Mouse (Mus musculus) lung, postnatal 0 days (tissue): ENCODE results near the gene Tmem266. TPM values are rescaled to one million over a fixed set of nuclear protein-coding genes. Genes with fewer than 3 reads are reported as not detected.

Source experiments
- ATAC-seq: fragments of 200-750 bp; cut with Nextera tagmentation; 2 replicates; pipeline ENCODE4 v1.8.0; 2017; ENCODE audit warnings: moderate library complexity
- DNase-seq: peaks from one replicate; pipeline ENCODE4 v3.0.0-alpha.2; 2016; ENCODE audit warnings: low spot score
- H3K27ac ChIP-seq: fragments of 300-500 bp; sonication (generic); 2 replicates; pipeline ENCODE4 v1.5.1; 2014; ENCODE audit warnings: antibody characterized with exemption, mild to moderate bottlenecking, low read length, mixed read lengths
- H3K27me3 ChIP-seq: fragments of 300-500 bp; sonication (generic); replicated peaks from 2 replicates; pipeline ENCODE4 v1.6.1; 2014; ENCODE audit warnings: low read length, mixed read lengths; ENCODE audit not compliant: insufficient read depth
- H3K36me3 ChIP-seq: fragments of 300-500 bp; sonication (generic); 2 replicates; pipeline ENCODE4 v1.6.1; 2014; ENCODE audit warnings: low read length, mixed read lengths; ENCODE audit not compliant: insufficient read depth
- H3K4me1 ChIP-seq: fragments of 300-500 bp; sonication (generic); 2 replicates; pipeline ENCODE4 v1.6.1; 2014; ENCODE audit warnings: antibody characterized with exemption, low read depth, low read length, mixed read lengths; ENCODE audit not compliant: insufficient read depth
- H3K4me2 ChIP-seq: fragments of 300-500 bp; sonication (generic); replicated peaks from 2 replicates; pipeline ENCODE4 v1.6.1; 2014; ENCODE audit warnings: low read depth, mild to moderate bottlenecking, low read length, moderate library complexity, mixed read lengths
- H3K4me3 ChIP-seq: fragments of 300-500 bp; sonication (generic); 2 replicates; pipeline ENCODE4 v1.5.1; 2014; ENCODE audit warnings: low read depth, low read length
- H3K9ac ChIP-seq: fragments of 300-500 bp; sonication (generic); replicated peaks from 2 replicates; pipeline ENCODE4 v1.6.1; 2014; ENCODE audit warnings: low read depth, mild to moderate bottlenecking
- H3K9me3 ChIP-seq: fragments of 300-500 bp; sonication (generic); 2 replicates; pipeline ENCODE4 v1.6.1; 2016; ENCODE audit warnings: low read length, mixed read lengths
- CTCF ChIP-seq: IDR thresholded peaks from 2 replicates; pipeline ENCODE4 v1.5.1; 2016; ENCODE audit warnings: antibody characterized with exemption, mild to moderate bottlenecking
- EP300 ChIP-seq: IDR thresholded peaks from 2 replicates; pipeline ENCODE4 v1.6.1; 2016; ENCODE audit warnings: antibody characterized with exemption, mild to moderate bottlenecking, control low read depth
- WGBS: fragments of 180-500 bp; shearing (Covaris S2); extraction: QIAGEN DNeasy Blood & Tissue Kit; methylation state at CpG from one replicate; pipeline ENCODE4 v1.1.7; 2014; 5-methylcytosine and 5-hydroxymethylcytosine counted together
- polyA plus RNA-seq: library from polyadenylated mRNA; unstranded; fragments of >200 nt; fragmentation: Nextera tagmentation; extraction: Ambion mirVana; gene quantifications from 2 replicates; pipeline ENCODE4 v1.2.1, GENCODE M21; 2015

Tmem266 gene
- polyA plus RNA-seq, 1 experiment from 2014 or later: 0.07 TPM

GRCm38 (mm10) chr9:55433875-55434274 is 107.2 kb downstream of the Tmem266 start:
- H3K9me3 ChIP-seq: no peaks in the 10 kb centered on the region
- no peak overlapping the region for H3K9ac ChIP-seq
- H3K36me3 ChIP-seq: no peaks in the 10 kb centered on the region
- no peak overlapping the region for H3K4me2 ChIP-seq
- TF ChIP-seq CTCF (no peak), EP300 (no peak)
- H3K4me1 ChIP-seq: no peaks in the 10 kb centered on the region
- DNase-seq: no peak
- no peak overlapping the region for H3K4me3 ChIP-seq
- H3K27ac ChIP-seq: no peak overlapping the region
- no peak for ATAC-seq
- no peaks in the 10 kb centered on the region for H3K27me3 ChIP-seq
- WGBS: 83% methylated on average over 5 of the region's 5 CpGs

- Histone ChIP-seq H3K36me3 (no peaks in the 10 kb centered on the region), H3K4me3 (no peak overlapping the region), H3K9me3 (no peaks in the 10 kb centered on the region), H3K27me3 (no peaks in the 10 kb centered on the region), H3K4me1 (no peaks in the 10 kb centered on the region), H3K27ac (no peak overlapping the region), H3K9ac (no peak overlapping the region), H3K4me2 (no peak overlapping the region)
- WGBS: 42% methylated on average over 3 of the region's 3 CpGs
- ATAC-seq (no peak), DNase-seq (no peak)
- no peak for TF ChIP-seq EP300
- no peak for TF ChIP-seq CTCF
Observed at GRCm38 (mm10) chr9:55438433-55438832, 111.7 kb downstream of the Tmem266 start.

GRCm38 (mm10) chr9:55439206-55439780 is 112.6 kb downstream of the Tmem266 start:
- no peaks in the 10 kb centered on the region for H3K9me3 ChIP-seq

GRCm38 (mm10) chr9:55447509-55447908 is 120.8 kb downstream of the Tmem266 start:
- H3K4me1 ChIP-seq: no peaks in the 10 kb centered on the region
- H3K4me2 ChIP-seq: no peak overlapping the region
- ATAC-seq (no peak), DNase-seq (no peak)
- H3K9me3 ChIP-seq: no peaks in the 10 kb centered on the region
- no peaks in the 10 kb centered on the region for H3K36me3 ChIP-seq
- H3K9ac ChIP-seq: no peak overlapping the region
- H3K27me3 ChIP-seq: no peaks in the 10 kb centered on the region
- no peak overlapping the region for H3K27ac ChIP-seq
- 74% methylated on average over 4 of the region's 4 CpGs for WGBS
- TF ChIP-seq CTCF: no peak
- TF ChIP-seq EP300: no peak
- H3K4me3 ChIP-seq: no peak overlapping the region

More at GRCm38 (mm10) chr9:55439206-55439780, 112.6 kb downstream of the Tmem266 start:
- no peaks in the 10 kb centered on the region for H3K27me3 ChIP-seq
- H3K4me2 ChIP-seq: no peak overlapping the region
- H3K4me1 ChIP-seq: no peaks in the 10 kb centered on the region
- no peaks in the 10 kb centered on the region for H3K36me3 ChIP-seq
- H3K9ac ChIP-seq: no peak overlapping the region
- WGBS: 88% methylated on average over 5 of the region's 5 CpGs
- no peak overlapping the region for H3K27ac ChIP-seq
- ATAC-seq (no peak), DNase-seq (no peak)
- H3K4me3 ChIP-seq: no peak overlapping the region
- TF ChIP-seq CTCF (no peak), EP300 (no peak)

- no peak for DNase-seq
- no peak for TF ChIP-seq CTCF
- no peak for TF ChIP-seq EP300
Observed at GRCm38 (mm10) chr9:55449108-55449507, 122.4 kb downstream of the Tmem266 start.

GRCm38 (mm10) chr9:55450035-55450434 is 123.3 kb downstream of the Tmem266 start:
- H3K4me1 ChIP-seq: no peaks in the 10 kb centered on the region
- H3K27ac ChIP-seq: no peak overlapping the region
- H3K4me2 ChIP-seq: no peak overlapping the region
- TF ChIP-seq EP300 (no peak), CTCF (no peak)
- no peak overlapping the region for H3K9ac ChIP-seq
- WGBS: 80% methylated on average over 6 of the region's 6 CpGs
- no peaks in the 10 kb centered on the region for H3K9me3 ChIP-seq
- no peaks in the 10 kb centered on the region for H3K27me3 ChIP-seq
- ATAC-seq (no peak), DNase-seq (no peak)
- peaks cover 6% of the 10 kb centered on the region; the same call in 1 of the 2 replicates for H3K36me3 ChIP-seq
- H3K4me3 ChIP-seq: no peak overlapping the region

More at GRCm38 (mm10) chr9:55449108-55449507, 122.4 kb downstream of the Tmem266 start:
- ATAC-seq: no peak
- Histone ChIP-seq H3K36me3 (peaks cover 5% of the 10 kb centered on the region; the same call in 1 of the 2 replicates), H3K27me3 (no peaks in the 10 kb centered on the region), H3K27ac (no peak overlapping the region), H3K4me1 (no peaks in the 10 kb centered on the region), H3K4me3 (no peak overlapping the region), H3K9me3 (no peaks in the 10 kb centered on the region), H3K9ac (no peak overlapping the region), H3K4me2 (no peak overlapping the region)
- 48% methylated on average over 1 of the region's 1 CpGs for WGBS

GRCm38 (mm10) chr9:55451426-55451825 is 124.7 kb downstream of the Tmem266 start:
- Histone ChIP-seq H3K27me3 (no peaks in the 10 kb centered on the region), H3K9me3 (no peaks in the 10 kb centered on the region), H3K27ac (no peak overlapping the region), H3K4me2 (no peak overlapping the region), H3K4me1 (no peaks in the 10 kb centered on the region), H3K4me3 (no peak overlapping the region), H3K9ac (no peak overlapping the region), H3K36me3 (peaks cover 6% of the 10 kb centered on the region; the same call in 1 of the 2 replicates)
- ATAC-seq (no peak), DNase-seq (no peak)
- no peak for TF ChIP-seq CTCF
- no peak for TF ChIP-seq EP300
- WGBS: 86% methylated on average over 3 of the region's 3 CpGs
